Mouse (Mus musculus) liver, postnatal 0 days (tissue): Measurements from ENCODE around the gene Aaas.

Experiments used
- CTCF ChIP-seq: sonication (generic); IDR thresholded peaks from 2 replicates; pipeline ENCODE4 v1.5.1; 2016; ENCODE audit warnings: antibody characterized with exemption, low read depth
- EP300 ChIP-seq: IDR thresholded peaks from 2 replicates; pipeline ENCODE4 v1.6.1; 2016; ENCODE audit warnings: antibody characterized with exemption, low read depth, mild to moderate bottlenecking

GRCm38 (mm10) chr15:102311489-102311888 is 39.1 kb downstream of the Aaas start:
- TF ChIP-seq CTCF (no peak), EP300 (no peak)
